Mouse (Mus musculus) kidney, postnatal 0 days (tissue): ENCODE data around the gene Oas3. TPM values are rescaled to one million over a fixed set of nuclear protein-coding genes. Genes with fewer than 3 reads are reported as not detected.

Experiments used
- ATAC-seq: fragments of 200-750 bp; cut with Nextera tagmentation; replicated peaks from 2 replicates; pipeline ENCODE4 v1.8.0; 2017; ENCODE audit warnings: low read depth, moderate number of reproducible peaks, moderate TSS enrichment, moderate library complexity; ENCODE audit not compliant: low FRiP score
- DNase-seq: peaks from one replicate; pipeline ENCODE4 v3.0.0-alpha.2; 2016; ENCODE audit warnings: low spot score
- H3K27ac ChIP-seq: fragments of 300-500 bp; sonication (generic); 2 replicates; pipeline ENCODE4 v1.5.1; 2014; ENCODE audit warnings: mild to moderate bottlenecking
- H3K27me3 ChIP-seq: fragments of 300-500 bp; sonication (generic); 2 replicates; pipeline ENCODE4 v1.6.1; 2014; ENCODE audit warnings: low read length, mixed read lengths; ENCODE audit not compliant: insufficient read depth
- H3K36me3 ChIP-seq: fragments of 300-500 bp; sonication (generic); 2 replicates; pipeline ENCODE4 v1.6.1; 2014; ENCODE audit warnings: low read length, mixed read lengths; ENCODE audit not compliant: insufficient read depth
- H3K4me1 ChIP-seq: fragments of 300-500 bp; sonication (generic); replicated peaks from 2 replicates; pipeline ENCODE4 v1.6.1; 2014; ENCODE audit warnings: antibody characterized with exemption, low read length, mixed read lengths; ENCODE audit not compliant: insufficient read depth
- H3K4me2 ChIP-seq: fragments of 300-500 bp; sonication (generic); 2 replicates; pipeline ENCODE4 v1.6.1; 2014; ENCODE audit warnings: mild to moderate bottlenecking, low read length, moderate library complexity, mixed read lengths
- H3K4me3 ChIP-seq: fragments of 300-500 bp; sonication (generic); replicated peaks from 2 replicates; pipeline ENCODE4 v1.5.1; 2014; ENCODE audit warnings: low read depth, low read length
- H3K9ac ChIP-seq: fragments of 300-500 bp; sonication (generic); 2 replicates; pipeline ENCODE4 v1.6.1; 2014; ENCODE audit warnings: low read depth, low read length
- H3K9me3 ChIP-seq: fragments of 300-500 bp; sonication (generic); replicated peaks from 2 replicates; pipeline ENCODE4 v1.6.1; 2016; ENCODE audit warnings: low read length, inconsistent platforms, mixed read lengths
- CTCF ChIP-seq: IDR thresholded peaks from 2 replicates; pipeline ENCODE4 v1.5.1; 2016; ENCODE audit warnings: antibody characterized with exemption, low read depth, mild to moderate bottlenecking, moderate library complexity
- WGBS: fragments of 180-500 bp; shearing (Covaris S2); extraction: QIAGEN DNeasy Blood & Tissue Kit; methylation state at CpG from one replicate; pipeline ENCODE4 v1.1.7; 2014; 5-methylcytosine and 5-hydroxymethylcytosine counted together
- polyA plus RNA-seq: library from polyadenylated mRNA; unstranded; fragments of >200 nt; fragmentation: Nextera tagmentation; extraction: Ambion mirVana; gene quantifications from 2 replicates; pipeline ENCODE4 v1.2.1, GENCODE M21; 2015

Gene Oas3
- polyA plus RNA-seq, 1 experiment from 2014 or later: 0.21 TPM

- no peak overlapping the region for H3K4me2 ChIP-seq
- DNase-seq (peak; percentile 28), ATAC-seq (no peak)
- no peaks in the 10 kb centered on the region for H3K36me3 ChIP-seq
- peak; percentile 67 for TF ChIP-seq CTCF
- H3K9ac ChIP-seq: no peak overlapping the region
- H3K4me3 ChIP-seq: no peak overlapping the region
- 38% methylated on average over 4 of the region's 4 CpGs for WGBS
- no peaks in the 10 kb centered on the region for H3K4me1 ChIP-seq
- H3K27ac ChIP-seq: no peak overlapping the region
- no peaks in the 10 kb centered on the region for H3K9me3 ChIP-seq
- no peaks in the 10 kb centered on the region for H3K27me3 ChIP-seq
These were observed 35.3 kb downstream of the Oas3 start for GRCm38 (mm10) chr5:120742125-120742524.

DNA sequence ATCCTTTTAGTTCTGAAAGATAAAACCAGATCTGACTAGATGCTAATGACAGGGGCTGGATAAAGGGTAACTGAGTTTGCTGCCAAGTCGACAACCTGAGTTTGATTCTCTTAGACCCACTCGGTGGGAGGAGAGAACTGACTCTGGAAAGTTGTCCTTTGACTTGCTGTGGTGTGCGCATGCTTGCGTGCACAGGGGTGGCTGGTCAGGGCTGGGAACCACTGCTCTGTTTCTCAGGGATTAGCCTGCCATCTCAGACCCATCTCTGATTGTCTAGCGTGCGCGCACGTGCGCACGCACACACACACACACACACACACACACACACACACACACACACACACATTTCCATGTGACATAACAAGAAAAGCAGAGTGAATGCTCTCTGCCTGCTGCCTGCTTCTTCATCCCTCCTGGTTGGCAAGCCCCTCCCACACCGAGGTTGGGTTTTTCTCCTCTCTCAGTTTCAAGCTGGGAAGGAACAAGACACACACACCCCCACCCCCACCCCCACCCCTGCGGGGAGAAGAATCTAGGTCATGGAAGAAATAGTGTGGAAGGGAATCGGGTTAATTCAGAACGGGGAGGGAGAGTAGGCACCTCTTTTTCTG lies 43.0 kb downstream of the Oas3 start:
- no peak overlapping the region for H3K27ac ChIP-seq
- H3K9me3 ChIP-seq: no peaks in the 10 kb centered on the region
- no peaks in the 10 kb centered on the region for H3K27me3 ChIP-seq
- no peak overlapping the region for H3K4me2 ChIP-seq
- no peak for TF ChIP-seq CTCF
- no peak for DNase-seq
- H3K9ac ChIP-seq: no peak overlapping the region
- no peak overlapping the region for H3K4me3 ChIP-seq
- WGBS: 69% methylated on average over 14 of the region's 14 CpGs
- ATAC-seq: no peak
- H3K4me1 ChIP-seq: no peaks in the 10 kb centered on the region
- H3K36me3 ChIP-seq: no peaks in the 10 kb centered on the region

DNA sequence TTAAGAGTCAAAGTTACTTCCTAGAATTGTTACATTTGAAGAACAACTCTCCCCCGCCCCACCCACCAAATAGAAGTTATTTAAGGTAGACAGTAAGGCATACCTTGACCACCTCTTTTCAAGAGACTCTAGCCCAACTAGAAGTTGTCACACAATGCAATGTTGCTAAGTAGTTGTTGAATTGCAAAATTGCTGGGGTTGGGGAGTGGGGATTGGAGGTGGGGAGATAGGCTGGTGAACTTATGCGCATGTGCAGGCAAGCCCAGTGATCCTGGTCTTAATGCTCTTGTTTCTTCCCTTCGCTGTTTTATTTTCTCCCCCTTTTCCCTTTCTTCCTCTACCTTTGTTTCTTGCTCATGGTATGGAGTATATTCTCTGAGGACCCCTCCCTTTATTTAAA lies 43.8 kb downstream of the Oas3 start:
- ATAC-seq: no peak
- Histone ChIP-seq H3K27me3 (no peaks in the 10 kb centered on the region), H3K9me3 (no peaks in the 10 kb centered on the region), H3K27ac (no peak overlapping the region), H3K4me1 (no peaks in the 10 kb centered on the region), H3K9ac (no peak overlapping the region), H3K36me3 (no peaks in the 10 kb centered on the region), H3K4me2 (no peak overlapping the region), H3K4me3 (no peak overlapping the region)
- no peak for TF ChIP-seq CTCF
- 82% methylated on average over 3 of the region's 3 CpGs for WGBS
- no peak for DNase-seq

DNA sequence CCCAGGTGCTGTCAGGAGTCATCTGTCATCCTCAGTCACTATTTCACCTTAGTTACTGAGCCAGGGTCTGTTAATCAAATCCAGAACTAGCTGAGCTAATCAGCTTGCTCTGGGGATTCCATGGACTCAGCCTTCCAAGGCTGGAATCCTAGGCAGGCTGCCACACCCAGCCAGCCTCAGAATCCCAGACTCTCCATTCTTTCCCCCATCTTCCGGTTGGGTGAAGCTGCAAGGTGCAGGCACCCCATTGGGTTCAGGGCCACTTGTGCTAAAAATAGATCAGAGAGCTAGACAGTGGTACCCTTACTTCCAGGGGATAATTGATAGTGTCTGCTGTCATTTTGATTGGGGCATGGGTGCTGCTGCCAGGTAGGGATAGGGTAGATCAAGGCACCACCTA lies 44.7 kb downstream of the Oas3 start:
- DNase-seq: no peak
- H3K4me3 ChIP-seq: no peak overlapping the region
- no peak overlapping the region for H3K4me2 ChIP-seq
- H3K9ac ChIP-seq: no peak overlapping the region
- H3K27me3 ChIP-seq: no peaks in the 10 kb centered on the region
- no peaks in the 10 kb centered on the region for H3K4me1 ChIP-seq
- TF ChIP-seq CTCF: no peak
- no peak overlapping the region for H3K27ac ChIP-seq
- H3K9me3 ChIP-seq: no peaks in the 10 kb centered on the region
- 60% methylated on average over 1 of the region's 1 CpGs for WGBS
- no peak for ATAC-seq
- no peaks in the 10 kb centered on the region for H3K36me3 ChIP-seq

GRCm38 (mm10) chr5:120729319-120729718 lies 48.1 kb downstream of the Oas3 start:
- Histone ChIP-seq H3K36me3 (no peaks in the 10 kb centered on the region), H3K9me3 (no peaks in the 10 kb centered on the region), H3K9ac (no peak overlapping the region), H3K4me3 (no peak overlapping the region), H3K4me2 (no peak overlapping the region), H3K27me3 (no peaks in the 10 kb centered on the region), H3K27ac (no peak overlapping the region), H3K4me1 (no peaks in the 10 kb centered on the region)
- DNase-seq (no peak), ATAC-seq (no peak)
- no peak for TF ChIP-seq CTCF
- 77% methylated on average over 10 of the region's 10 CpGs for WGBS

DNA sequence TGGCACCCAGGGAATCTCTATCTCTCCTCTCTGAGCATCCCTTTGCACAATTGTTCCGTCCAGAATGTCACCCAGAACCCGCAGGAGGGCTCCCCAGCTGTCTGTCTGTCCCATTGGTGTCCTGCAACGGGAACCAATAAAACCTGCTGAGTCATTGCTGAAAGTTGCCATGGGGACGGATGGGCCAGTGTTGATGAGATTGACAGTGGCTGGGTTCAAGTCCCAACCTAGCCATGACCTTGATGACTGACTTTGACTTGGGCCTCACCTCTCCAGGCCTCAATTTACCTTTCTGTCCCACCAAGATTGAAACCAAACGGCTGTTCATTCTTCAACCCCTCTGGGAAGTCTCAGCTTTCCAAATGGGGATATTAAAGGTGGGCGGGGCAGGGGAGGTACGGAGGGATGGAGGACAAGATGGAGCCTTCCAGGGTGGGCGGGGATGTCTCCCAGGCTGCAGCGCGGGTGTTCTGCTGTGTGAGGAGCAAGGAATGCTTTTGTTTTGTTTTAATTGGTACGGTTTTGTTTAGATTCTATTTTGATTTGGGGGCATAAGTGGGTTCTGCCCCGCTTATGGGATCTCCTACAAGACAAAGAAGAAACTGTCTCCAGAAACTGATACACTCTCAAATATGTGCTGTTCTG lies 51.5 kb downstream of the Oas3 start:
- no peak for ATAC-seq
- Histone ChIP-seq H3K27me3 (no peaks in the 10 kb centered on the region), H3K4me3 (no peak overlapping the region), H3K4me2 (no peak overlapping the region), H3K36me3 (no peaks in the 10 kb centered on the region), H3K9ac (no peak overlapping the region), H3K27ac (no peak overlapping the region), H3K9me3 (no peaks in the 10 kb centered on the region), H3K4me1 (no peaks in the 10 kb centered on the region)
- 45% methylated on average over 12 of the region's 12 CpGs for WGBS
- TF ChIP-seq CTCF: no peak
- DNase-seq: no peak
